Mouse (Mus musculus): ENCODE data around the gene Xiap.

The Xiap gene

DNA sequence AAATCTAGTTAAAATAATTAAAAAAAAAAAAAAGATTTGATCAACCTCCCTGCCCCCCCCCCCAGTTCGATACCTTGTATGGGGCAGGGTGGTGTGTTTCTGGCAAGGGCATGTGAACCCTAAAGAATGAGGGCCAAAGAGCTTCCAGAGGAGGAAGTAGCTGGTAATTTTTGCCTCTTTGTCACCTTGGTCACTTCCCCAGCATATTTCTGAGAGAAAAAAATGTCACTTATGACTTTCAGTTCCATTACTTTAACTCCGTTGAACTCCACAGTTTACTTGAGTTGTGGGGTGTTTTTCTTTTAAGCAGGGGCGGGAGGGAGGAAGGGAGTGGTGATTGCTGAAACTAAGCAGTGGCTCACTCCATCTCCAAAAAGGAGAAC lies 9.4 kb downstream of the Xiap start:
- no peak for DNase-seq (ENCODE audit: extremely low read depth, low read depth, low spot score)

DNA sequence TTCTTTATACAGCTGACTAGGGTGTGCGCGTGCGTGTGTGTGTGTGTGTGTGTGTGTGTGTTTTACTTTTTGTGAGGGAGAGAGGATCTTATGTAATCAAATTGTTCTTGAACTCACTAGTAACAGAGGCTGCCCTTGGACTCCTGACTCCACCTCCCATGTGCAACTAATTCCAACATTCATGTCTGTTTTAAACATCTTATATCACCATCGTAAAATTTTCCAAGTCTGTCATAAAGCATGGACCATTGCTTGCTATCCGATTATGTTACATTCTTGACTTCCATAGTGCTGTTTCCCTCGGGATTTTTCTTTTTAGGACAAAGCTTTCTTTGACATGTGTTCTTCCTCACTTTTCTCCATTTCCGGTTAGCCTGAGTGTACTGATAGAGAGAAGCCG lies 28.3 kb downstream of the Xiap start:
- DNase-seq (ENCODE audit: extremely low read depth, low read depth, low spot score), result no peak

DNA sequence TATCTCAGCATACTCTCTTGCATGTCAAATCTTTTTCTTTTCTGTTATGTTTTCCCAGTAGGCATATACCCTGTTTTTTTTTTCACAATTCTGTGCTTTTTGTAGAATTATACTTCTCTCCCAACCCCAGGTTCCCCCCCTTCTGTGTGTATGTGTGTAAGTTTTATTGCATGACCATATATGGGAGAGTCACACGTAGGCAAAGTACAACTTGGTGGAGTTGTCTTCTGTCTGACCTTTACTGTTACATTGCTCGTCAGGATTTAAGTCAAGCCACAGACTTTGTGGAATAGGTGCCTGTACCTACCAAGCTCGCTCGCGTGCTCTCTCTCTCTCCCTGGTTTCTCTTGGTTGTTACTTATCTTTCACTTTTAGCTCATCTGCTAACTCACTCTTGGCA lies 28.7 kb downstream of the Xiap start:
- no peak for DNase-seq (ENCODE audit: extremely low read depth, low read depth, low spot score)

DNA sequence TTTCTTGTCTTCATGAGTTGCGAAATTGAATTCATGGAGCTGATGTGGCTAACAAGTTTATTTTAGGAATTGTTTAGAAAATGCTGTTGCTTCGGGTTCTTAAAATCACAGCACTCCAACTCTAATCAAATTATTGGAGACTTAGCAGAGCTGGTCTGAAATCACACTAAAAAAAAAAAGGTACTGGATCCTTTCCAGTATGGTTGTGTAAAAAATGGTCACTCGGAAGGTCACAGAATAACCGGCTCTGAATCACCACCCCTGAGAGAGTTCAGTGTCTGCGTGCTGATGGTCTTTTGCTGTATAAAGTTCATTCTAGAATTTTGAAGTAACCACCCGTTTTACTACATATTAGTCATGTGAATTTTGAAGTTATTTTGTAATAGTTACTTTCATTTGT lies 47.7 kb downstream of the Xiap start:
- no peak for DNase-seq (ENCODE audit: extremely low read depth, low read depth, low spot score)

DNA sequence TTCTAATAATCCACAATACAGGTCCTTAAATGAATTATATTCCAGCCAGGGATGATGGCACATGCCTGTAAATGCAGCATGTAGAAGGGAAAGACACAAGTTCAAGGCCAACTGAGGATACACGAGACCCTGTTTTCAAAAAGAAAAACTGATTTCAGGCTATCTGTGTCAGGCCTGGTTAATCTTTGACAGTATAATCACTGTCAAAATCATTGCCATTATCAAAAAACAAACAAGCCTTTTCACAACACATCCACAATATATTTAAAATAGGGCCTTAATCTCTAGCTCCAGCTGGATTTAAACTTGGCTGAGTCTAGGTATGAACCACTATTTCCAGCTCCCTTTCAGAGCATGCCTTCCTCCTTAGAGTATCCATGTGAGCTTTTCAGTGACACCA lies 51.1 kb downstream of the Xiap start:
- no peak for DNase-seq (ENCODE audit: extremely low read depth, low read depth, low spot score)

DNA sequence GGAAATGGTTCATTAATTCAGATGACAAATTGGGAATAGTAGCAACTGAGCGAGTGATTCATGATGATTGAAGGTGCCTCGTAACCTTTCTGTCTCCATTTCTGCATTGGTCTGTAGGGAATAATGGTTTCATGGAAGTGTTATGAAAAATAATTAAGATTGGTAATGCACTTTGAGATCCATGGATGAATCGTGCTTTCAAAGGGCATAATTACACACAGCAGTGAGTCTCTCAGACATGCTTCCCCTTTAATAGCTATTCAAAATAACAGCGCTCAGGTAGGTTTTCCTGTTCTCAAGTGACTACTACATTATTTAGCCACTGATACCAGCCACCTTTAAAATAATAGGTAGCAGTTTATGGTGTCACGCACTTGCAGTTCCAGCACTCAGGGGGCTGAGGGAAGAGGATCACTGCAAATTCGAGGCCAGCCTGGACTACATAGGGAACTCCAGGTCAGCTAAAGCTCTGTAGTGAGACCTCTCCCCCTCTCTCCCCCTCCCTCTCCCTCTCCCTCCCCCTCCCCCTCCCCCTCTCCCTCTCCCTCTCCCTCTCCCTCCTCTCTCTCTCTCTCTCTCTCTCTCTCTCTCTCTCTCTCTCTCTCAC lies 60.1 kb downstream of the Xiap start:
- DNase-seq (ENCODE audit: extremely low read depth, low read depth, low spot score), result no peak

DNA sequence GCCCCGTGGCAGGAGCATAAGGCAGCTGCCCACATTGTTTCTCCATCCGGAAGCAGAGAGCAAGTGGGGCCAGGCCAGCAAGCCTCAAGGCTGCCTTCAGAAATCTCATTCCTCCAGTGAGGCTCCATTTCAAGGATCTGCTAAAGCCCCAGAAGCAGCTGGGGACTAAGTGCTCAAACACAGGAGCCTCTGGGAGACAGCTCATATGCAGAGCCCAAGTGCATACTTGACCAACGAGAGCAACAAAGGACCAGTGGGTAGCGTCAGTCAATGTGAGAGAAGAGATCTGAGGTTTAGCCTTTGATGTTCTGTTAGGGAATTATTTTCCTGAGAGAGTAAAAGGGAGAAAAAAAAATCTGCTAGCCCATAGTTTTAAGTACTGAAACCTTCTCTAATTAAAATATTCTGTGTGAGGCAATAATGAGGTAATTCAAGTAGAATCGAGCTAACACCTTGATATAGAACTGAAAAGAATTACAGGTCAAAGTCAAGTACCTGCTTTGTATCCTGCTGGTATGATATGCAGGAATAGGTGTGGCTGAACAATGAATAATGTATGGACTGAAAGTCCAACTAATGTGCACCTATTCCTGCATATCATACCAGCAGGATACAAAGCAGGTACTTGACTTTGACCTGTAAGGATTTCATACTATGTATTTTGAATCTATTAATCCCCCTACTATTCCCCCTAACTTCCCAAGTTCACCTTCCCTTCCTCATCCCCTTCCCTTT lies 65.7 kb downstream of the Xiap start:
- DNase-seq (ENCODE audit: extremely low read depth, low read depth, low spot score), result no peak

DNA sequence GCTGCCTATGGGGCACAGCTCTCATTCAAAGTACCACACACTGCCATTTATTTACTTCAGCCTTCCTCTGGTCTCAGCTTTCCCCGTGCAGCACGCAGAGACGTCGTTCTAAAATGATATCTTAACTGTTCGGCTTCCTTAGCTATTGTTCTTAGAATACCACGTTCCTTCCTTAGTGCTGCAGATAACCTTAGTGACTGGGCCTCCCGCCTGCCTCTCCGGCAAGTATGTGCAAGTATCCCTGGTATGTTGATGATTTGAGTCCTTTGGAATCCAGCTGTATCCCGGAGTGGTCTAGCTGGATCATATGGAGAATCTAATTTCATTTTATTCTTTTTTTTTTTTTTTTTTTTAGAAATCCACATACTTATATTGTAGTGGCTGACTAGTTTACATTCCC lies 80.4 kb downstream of the Xiap start:
- DNase-seq (ENCODE audit: extremely low read depth, low read depth, low spot score), result no peak

DNA sequence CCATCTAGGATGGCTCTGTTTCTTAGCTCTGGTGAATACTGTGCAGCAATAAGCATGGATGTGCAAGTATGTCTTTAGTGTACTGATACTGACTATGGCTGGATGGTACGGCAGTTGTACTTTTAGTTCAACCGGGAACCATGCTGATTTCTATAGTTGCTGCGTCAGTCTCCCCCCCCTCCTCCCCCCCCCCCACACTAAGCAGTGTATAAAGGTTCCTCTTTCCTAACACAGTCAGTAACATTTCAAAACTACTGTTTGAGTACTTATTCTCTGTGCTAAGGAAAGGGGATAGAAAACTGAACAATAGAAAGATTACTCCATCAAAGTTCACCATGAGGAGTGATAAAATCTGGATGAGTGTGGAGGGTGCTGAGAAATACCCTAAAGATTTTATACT lies 83.1 kb downstream of the Xiap start:
- no peak for DNase-seq (ENCODE audit: extremely low read depth, low read depth, low spot score)

DNA sequence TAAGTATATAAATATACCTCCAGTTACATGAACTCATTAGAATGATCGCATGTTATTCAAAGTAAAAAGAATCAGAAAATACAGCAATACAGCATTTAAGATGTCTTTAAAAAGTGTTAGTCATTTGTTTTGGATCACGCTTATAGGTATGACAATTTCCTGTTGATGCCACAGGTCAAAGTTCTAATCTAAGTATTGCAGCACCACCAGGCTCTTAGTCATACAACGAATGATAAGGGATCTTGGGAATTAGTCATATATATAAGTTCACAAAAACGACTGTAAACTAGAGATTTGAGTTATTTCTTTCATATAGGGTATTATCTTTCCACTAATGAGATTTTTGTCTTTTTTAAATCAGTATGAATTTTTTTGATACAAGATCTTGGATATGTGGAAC lies 84.5 kb downstream of the Xiap start:
- DNase-seq (ENCODE audit: extremely low read depth, low read depth, low spot score), result no peak

DNA sequence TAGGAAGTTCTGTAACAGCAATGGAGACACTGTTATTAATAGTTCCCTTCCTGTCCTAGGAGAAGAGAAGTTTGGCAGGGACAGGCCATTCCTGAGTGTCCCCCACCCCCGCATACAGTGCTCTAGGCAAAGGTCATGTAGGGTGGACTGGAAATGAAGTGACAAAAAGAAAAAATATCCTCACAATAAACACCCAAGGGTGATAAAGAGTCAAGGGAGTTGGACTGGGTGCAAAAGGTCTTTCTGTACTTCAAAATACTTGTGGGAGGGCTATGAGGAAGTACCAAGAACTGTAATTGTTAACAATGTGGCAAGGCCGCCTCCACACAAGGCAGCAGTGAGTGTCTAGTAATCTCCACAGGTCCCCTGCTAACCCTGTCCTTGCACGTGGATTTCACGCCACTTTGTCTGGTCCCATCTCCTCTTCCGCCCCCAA lies 88.6 kb downstream of the Xiap start:
- peak; percentile 58 for DNase-seq (ENCODE audit: extremely low read depth, low read depth, low spot score)

DNA sequence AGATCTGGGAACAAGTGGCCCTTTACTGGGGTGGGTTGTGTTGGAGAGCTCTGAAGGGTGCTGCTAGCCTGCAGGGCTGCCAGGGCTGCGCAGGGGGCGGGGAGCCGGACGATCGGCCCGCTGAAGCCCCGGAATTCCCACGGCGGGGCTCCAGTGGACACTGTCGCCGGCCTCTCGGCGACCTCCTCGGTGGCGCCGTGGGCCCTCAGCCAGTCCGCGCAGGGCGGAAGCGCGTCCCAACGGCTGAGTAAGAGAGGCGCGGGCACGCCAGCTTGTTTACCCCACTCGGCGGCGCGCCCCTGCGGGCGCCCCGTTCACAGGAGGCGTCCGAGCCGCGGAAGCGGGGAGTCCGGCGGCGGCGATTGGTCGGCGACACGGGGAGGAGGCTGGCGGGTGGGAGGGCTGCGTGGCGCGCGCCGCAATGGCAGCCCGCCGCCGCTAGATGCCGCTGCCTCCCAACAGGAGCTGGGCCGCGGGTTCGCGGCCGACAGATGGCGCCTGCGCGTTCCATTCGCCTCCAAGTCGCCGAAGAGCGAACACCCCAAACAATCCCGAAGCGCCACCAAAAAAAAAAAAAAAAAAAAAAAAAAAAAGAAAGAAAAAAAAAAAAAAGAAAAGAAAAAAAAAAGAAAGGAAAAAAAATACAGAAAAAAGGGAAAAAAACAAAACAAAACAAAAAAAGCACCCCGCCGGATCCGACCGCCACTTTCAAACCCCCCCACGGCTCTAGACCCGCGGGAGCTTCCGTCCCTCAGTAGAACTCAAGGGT lies 89.5 kb downstream of the Xiap start, which contains the start of gene Stag2:
Gene Stag2 (plus strand): TSS at position 530 of the 769 bp plus-strand sequence.
- DNase-seq (ENCODE audit: extremely low read depth, low read depth, low spot score), result no peak

DNA sequence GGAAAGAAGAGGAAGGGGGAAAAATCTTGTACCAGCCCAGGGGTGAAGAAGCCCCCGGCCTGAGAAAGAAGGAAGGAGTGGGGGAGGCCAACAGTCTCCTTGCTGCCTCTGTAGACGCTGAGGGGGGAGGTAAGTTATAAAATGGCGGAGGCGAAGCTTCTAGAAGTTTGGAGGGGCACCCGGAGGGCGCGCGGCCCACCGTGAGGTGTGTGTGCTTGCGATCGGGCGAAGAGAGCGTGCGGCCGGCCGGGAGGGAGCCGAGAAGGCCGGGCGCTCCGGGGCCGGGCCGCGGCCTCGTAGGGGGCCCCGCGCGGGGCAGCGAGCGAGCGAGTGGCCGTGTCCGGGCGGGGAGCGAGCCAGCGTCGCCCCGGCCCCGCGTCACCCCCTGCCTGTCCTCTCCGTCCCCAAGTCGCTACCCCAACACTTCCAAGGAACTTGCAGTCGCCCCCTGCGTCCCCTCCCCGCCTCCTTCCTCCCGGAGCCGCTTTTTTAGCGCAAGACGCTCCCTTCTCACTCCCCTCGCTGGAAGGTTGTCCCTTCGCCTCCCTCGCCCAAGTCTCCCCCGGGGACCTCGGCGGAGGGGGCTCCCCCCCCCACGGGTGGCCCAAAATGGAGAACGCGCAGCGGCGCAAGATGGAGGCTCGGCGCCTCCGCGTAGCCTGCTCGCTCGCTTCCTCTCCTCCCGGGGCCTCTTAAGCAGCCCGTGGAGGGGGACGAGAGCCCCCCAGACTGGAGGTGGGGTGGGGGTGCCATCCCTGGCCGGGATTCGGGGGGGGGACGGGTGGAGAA lies 90.3 kb downstream of the Xiap start:
- DNase-seq (ENCODE audit: extremely low read depth, low read depth, low spot score), result no peak

DNA sequence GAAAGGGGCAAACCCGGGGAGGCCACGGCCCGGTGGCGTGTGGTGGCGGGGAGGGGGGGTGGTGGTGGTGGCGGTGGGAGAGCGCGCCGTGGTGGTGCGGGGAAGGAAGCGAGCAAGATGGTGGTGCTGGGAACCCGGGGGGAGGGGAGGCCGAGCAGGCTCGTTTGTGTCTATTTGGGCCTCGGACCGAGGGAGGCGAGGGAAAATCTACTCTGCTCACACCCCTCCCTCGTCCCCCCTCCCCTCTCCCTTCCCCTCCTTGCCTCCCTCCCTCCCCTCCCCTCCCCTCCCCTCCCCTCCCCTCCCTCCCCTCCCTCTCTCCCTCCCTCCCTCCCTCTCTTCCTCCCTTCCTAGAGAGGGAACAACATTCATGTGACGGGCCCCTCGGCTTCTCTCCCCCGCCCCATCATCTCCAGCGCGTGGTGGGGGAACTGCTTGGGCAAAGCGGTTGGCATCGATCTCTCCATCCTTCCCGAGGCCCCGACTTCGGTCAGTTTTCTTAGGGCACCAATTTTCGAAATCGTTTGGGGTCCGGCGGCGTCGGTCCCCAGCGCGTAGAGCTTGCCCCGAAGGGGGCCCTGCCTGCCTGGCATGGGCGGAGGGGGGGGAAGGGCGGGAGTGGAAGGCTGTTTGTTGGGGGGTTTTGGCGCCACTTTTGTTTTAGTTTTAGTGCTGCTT lies 91.0 kb downstream of the Xiap start:
- no peak for DNase-seq (ENCODE audit: extremely low read depth, low read depth, low spot score)

DNA sequence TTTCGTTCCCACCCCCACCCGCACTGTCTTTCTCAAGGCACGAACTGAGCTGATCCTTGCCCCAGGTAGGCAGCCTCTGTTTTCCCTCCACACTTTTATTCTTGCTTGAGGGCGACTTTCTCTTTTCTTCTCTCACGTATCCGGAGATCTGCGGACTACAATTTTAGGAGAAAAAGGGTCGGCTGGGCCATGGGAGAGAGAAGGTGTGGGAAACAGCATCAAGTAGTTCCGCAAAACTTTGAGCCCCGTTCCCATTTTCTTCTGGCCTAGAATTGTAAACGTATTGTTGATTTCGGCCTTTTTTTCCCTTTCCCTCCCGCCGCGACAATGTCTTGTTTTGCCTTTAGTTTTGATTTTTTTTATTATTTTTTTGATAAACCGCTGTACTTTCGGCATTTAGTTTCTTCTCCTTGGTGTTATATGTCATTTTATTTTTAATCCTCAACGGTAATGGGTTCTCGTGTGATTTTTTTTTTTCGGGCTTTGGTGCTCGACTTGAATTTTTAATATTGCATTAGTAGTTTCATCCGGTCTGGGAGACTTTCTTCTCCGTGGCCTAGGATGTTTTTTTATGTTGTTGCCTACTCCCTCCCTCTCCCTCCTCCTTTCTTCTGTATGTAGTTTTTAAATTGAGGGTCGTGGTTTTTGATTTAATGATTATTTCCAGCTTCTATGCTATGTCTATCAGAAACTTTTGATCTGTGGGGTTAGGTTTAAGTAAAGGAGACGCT lies 91.7 kb downstream of the Xiap start:
- DNase-seq (ENCODE audit: extremely low read depth, low read depth, low spot score), result no peak

DNA sequence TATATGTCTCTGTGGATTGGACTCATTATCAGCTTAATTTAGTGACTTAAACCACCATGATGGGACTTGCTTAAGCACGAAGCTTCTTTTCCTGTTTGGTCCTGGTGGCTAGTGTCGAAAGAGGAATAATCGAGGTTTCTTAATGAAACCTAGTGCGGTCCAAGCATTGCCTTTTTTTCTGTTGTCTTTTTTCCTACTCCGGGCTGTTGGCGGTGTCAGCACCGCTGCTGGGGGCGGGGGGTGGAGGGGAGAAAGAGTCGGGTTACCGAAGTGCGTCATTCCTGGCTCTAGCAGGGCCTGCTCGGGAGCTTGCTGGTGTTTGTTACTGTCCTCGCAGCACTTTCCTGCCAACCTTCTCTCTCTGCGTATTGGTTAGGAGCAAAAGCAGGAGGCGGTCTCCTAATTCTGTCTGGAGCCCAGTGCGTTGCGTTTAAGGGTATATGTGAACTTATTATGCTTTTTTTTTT lies 92.5 kb downstream of the Xiap start:
- peak; percentile 57 for DNase-seq (ENCODE audit: extremely low read depth, low read depth, low spot score)

DNA sequence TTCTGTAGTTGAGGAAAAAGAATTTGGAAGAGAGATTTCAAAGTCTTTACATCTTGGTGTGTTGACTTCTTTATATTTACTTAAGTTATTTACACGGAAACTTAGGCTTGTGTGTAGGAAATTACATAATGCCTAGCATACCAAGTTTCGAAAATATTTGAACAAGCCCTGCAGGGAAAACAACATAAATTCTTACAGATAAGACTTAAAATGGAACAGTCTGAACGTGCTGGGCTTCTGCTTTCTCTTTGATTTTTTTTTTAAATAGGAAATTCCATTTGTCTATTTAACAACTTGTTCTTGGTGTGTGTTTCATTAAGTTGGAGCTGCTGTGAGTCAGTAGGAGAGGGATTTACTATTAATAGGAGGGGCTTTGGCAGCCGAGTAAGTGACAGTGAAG lies 93.6 kb downstream of the Xiap start:
- DNase-seq (ENCODE audit: extremely low read depth, low read depth, low spot score), result no peak
